Comparison of ENCODE assay signal across 11 mouse cellular contexts in the genomic region with DNA sequence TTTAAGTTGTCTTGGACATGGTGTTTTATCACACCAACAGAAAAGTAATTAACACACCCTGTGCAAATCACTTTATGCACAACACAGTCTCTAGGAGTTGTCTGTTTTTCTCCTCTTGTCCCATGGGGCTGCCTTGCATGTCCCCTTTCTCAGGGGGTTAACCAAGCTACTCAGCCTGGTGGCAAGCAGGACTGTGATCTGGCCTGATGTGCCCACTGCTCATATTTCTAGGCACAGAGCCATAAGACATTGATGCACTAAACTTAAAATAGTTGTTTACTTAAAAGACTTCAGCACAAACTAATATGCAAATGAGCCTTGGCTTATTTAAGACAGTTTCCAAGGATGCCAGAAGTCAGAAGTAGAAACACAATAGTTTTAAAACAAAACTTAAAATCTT.
"Had no signal": no experiment of that assay in that cellular context is flagged by ENCODE, and none has a peak within 500 bp of the region (broad histone marks: within the 10 kb centered on the region; RNA-seq: fewer than 3 reads in every experiment).

No protein-coding gene starts in this region.

- DNase-seq: lung, adult 18-20 months; lung, embryonic 14.5 days; lung, postnatal 10 days; lung, postnatal 4 days; midbrain, embryonic 14.5 days; retina, postnatal 1 day; right cerebral cortex, adult 18-20 months; right cerebral cortex, postnatal 25 days; right cerebral cortex, postnatal 4 days; thymus, postnatal 14 days; thymus, postnatal 36 days had no signal
